Mouse (Mus musculus) midbrain, embryonic 16.5 days (tissue): ENCODE results near the gene Cfap97d1. TPM values are rescaled to one million over a fixed set of nuclear protein-coding genes. Genes with fewer than 3 reads are reported as not detected.
A peak's percentile ranks its signal among the peaks of the same experiment; 100 is the strongest.

Experiments
- ATAC-seq: fragments of 200-750 bp; cut with Nextera tagmentation; 2 replicates; pipeline ENCODE4 v1.8.0; 2017; ENCODE audit warnings: moderate TSS enrichment
- H3K27ac ChIP-seq: fragments of 300-500 bp; sonication (generic); 2 replicates; pipeline ENCODE4 v1.5.1; 2014; ENCODE audit warnings: mild to moderate bottlenecking, low read length, mixed read lengths
- H3K27me3 ChIP-seq: fragments of 300-500 bp; sonication (generic); 2 replicates; pipeline ENCODE4 v1.6.1; 2014; ENCODE audit warnings: low read depth, low read length, mixed read lengths; ENCODE audit not compliant: control insufficient read depth, insufficient read depth
- H3K36me3 ChIP-seq: fragments of 300-500 bp; sonication (generic); 2 replicates; pipeline ENCODE4 v1.6.1; 2014; ENCODE audit warnings: mild to moderate bottlenecking, low read length, moderate library complexity, mixed read lengths; ENCODE audit not compliant: control insufficient read depth, insufficient read depth
- H3K4me1 ChIP-seq: fragments of 300-500 bp; sonication (generic); 2 replicates; pipeline ENCODE4 v1.6.1; 2014; ENCODE audit warnings: mild to moderate bottlenecking, low read length, mixed read lengths; ENCODE audit not compliant: control insufficient read depth, insufficient read depth
- H3K4me2 ChIP-seq: fragments of 300-500 bp; sonication (generic); 2 replicates; pipeline ENCODE4 v1.6.1; 2014; ENCODE audit warnings: mild to moderate bottlenecking, low read length, mixed read lengths
- H3K4me3 ChIP-seq: fragments of 300-500 bp; sonication (generic); 2 replicates; pipeline ENCODE4 v1.5.1; 2014; ENCODE audit warnings: low read depth, mild to moderate bottlenecking, low read length, moderate library complexity, mixed read lengths
- H3K9ac ChIP-seq: fragments of 300-500 bp; sonication (generic); 2 replicates; pipeline ENCODE4 v1.6.1; 2014; ENCODE audit warnings: low read depth, low read length, mixed read lengths
- H3K9me3 ChIP-seq: fragments of 300-500 bp; sonication (generic); replicated peaks from 2 replicates; pipeline ENCODE4 v1.6.1; 2014; ENCODE audit warnings: mild to moderate bottlenecking, low read length, mixed read lengths; ENCODE audit not compliant: control insufficient read depth, poor library complexity, severe bottlenecking
- WGBS: fragments of 180-500 bp; shearing (Covaris S2); extraction: QIAGEN DNeasy Blood & Tissue Kit; methylation state at CpG from one replicate; pipeline ENCODE4 v1.1.7; 2014; 5-methylcytosine and 5-hydroxymethylcytosine counted together
- polyA plus RNA-seq: library from polyadenylated mRNA; unstranded; fragments of >200 nt; fragmentation: Nextera tagmentation; extraction: Ambion mirVana; gene quantifications from 2 replicates; pipeline ENCODE4 v1.2.1, GENCODE M21; 2015

Cfap97d1 gene
- polyA plus RNA-seq, 1 experiment from 2014 or later = not detected

DNA sequence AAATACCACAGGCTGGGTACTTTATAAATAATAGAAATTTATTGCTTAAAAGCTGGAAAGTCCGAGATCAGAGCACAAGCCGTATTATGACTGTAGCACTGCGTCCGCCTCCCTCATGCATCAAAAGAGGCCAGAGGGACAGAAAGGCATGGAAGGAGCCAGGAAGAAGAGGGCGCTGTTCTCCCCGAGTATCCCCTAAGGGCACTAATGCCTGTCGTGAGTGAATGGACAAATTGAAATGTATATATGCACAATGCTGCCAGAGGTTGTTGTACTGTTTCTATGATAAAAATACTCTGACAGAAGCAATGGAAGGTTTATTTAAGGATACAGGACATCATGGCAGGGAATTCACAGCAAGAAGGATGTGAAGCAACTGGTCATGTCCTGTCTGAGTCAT lies 45.9 kb downstream of the Cfap97d1 start:
- H3K4me3 ChIP-seq = no peak overlapping the region
- 25% methylated on average over 7 of the region's 7 CpGs for WGBS
- no peak overlapping the region for H3K4me2 ChIP-seq
- no peak for ATAC-seq
- H3K4me1 ChIP-seq = peaks cover 20% of the 10 kb centered on the region
- H3K9ac ChIP-seq = no peak overlapping the region
- no peak overlapping the region for H3K27ac ChIP-seq
- H3K9me3 ChIP-seq = no peaks in the 10 kb centered on the region
- no peaks in the 10 kb centered on the region for H3K36me3 ChIP-seq
- H3K27me3 ChIP-seq = no peaks in the 10 kb centered on the region

- H3K27ac ChIP-seq = no peak overlapping the region
- no peaks in the 10 kb centered on the region for H3K36me3 ChIP-seq
- H3K27me3 ChIP-seq = no peaks in the 10 kb centered on the region
- H3K9ac ChIP-seq = no peak overlapping the region
- H3K9me3 ChIP-seq = no peaks in the 10 kb centered on the region
- H3K4me3 ChIP-seq = no peak overlapping the region
- peaks cover 10% of the 10 kb centered on the region for H3K4me1 ChIP-seq
- H3K4me2 ChIP-seq = no peak overlapping the region
- 78% methylated on average over 7 of the region's 7 CpGs for WGBS
- ATAC-seq = no peak
These were observed 47.1 kb downstream of the Cfap97d1 start for GRCm38 (mm10) chr11:102031149-102031548.

DNA sequence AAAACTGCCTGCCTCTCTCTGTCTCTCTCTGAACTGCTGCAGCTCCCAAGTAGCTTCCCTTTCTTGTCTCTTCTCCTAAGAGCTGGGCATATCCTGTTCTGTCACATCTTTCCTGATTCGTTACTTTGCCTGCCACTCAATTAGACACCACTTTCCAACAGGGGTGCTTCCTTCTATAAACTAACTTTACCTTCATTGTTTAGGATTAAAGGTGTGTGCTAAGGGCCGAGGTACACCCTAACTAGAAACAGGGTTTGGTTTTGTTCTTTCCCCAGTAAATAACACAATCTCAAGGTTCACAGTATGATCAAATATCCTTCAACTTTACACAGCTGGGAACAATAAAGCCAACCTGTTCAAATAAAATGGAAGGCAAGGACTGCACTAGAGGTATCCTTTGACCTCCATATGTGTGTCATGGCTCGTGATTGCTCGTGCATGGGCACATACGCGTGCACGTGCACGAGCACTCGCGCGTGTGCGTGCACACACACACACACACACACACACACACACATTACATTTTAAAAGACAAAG lies 49.0 kb downstream of the Cfap97d1 start:
- H3K27me3 ChIP-seq = no peaks in the 10 kb centered on the region
- H3K4me2 ChIP-seq = no peak overlapping the region
- H3K4me3 ChIP-seq = no peak overlapping the region
- 95% methylated on average over 12 of the region's 12 CpGs for WGBS
- no peaks in the 10 kb centered on the region for H3K36me3 ChIP-seq
- no peak overlapping the region for H3K27ac ChIP-seq
- no peak overlapping the region for H3K9ac ChIP-seq
- H3K4me1 ChIP-seq = peaks cover 6% of the 10 kb centered on the region
- H3K9me3 ChIP-seq = no peaks in the 10 kb centered on the region
- ATAC-seq = no peak

- Histone ChIP-seq H3K9me3 (no peaks in the 10 kb centered on the region), H3K9ac (no peak overlapping the region), H3K27ac (no peak overlapping the region), H3K4me1 (0 out of 2 replicates have a peak, but pooled peaks cover 2% of the 10 kb centered on the region), H3K27me3 (no peaks in the 10 kb centered on the region), H3K36me3 (no peaks in the 10 kb centered on the region), H3K4me2 (no peak overlapping the region), H3K4me3 (no peak overlapping the region)
- 46% methylated on average over 8 of the region's 8 CpGs for WGBS
- no peak for ATAC-seq
These were observed 50.8 kb downstream of the Cfap97d1 start for GRCm38 (mm10) chr11:102034887-102035286.

- Histone ChIP-seq H3K36me3 (no peaks in the 10 kb centered on the region), H3K9ac (no peak overlapping the region), H3K27ac (no peak overlapping the region), H3K4me2 (no peak overlapping the region), H3K9me3 (no peaks in the 10 kb centered on the region), H3K27me3 (no peaks in the 10 kb centered on the region), H3K4me3 (no peak overlapping the region), H3K4me1 (0 out of 2 replicates have a peak, but pooled peaks cover 2% of the 10 kb centered on the region)
- ATAC-seq = no peak
- WGBS = 75% methylated on average over 5 of the region's 5 CpGs
These were observed 51.4 kb downstream of the Cfap97d1 start for GRCm38 (mm10) chr11:102035456-102035960.

DNA sequence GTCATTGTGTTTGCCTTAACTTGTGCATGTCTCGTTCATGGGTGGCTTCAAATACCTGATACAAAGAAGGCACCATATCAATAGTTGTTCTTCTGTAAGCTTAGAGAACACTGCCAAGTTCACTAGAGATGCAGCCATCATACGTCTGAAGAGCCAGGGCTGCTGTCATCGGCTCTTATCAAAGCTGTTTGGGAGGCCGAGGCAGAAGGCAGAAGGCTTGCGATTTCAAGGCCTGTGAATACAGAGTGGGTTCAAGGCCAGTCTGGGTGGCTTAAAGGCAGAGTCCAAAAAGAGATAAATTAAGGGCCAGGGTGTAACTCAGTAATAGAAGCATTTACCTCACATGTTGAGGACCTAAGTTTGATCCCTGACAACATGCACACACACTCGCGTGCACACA lies 52.3 kb downstream of the Cfap97d1 start:
- Histone ChIP-seq H3K27me3 (no peaks in the 10 kb centered on the region), H3K9me3 (no peaks in the 10 kb centered on the region), H3K27ac (no peak overlapping the region), H3K4me1 (0 out of 2 replicates have a peak, but pooled peaks cover 2% of the 10 kb centered on the region), H3K9ac (no peak overlapping the region), H3K4me3 (no peak overlapping the region), H3K4me2 (no peak overlapping the region), H3K36me3 (no peaks in the 10 kb centered on the region)
- ATAC-seq = no peak
- 84% methylated on average over 7 of the region's 7 CpGs for WGBS

GRCm38 (mm10) chr11:102037789-102038188 lies 53.7 kb downstream of the Cfap97d1 start:
- WGBS = 79% methylated on average over 6 of the region's 6 CpGs
- H3K9ac ChIP-seq = no peak overlapping the region
- H3K4me2 ChIP-seq = no peak overlapping the region
- no peaks in the 10 kb centered on the region for H3K27me3 ChIP-seq
- no peaks in the 10 kb centered on the region for H3K9me3 ChIP-seq
- no peak overlapping the region for H3K4me3 ChIP-seq
- H3K36me3 ChIP-seq = no peaks in the 10 kb centered on the region
- ATAC-seq = no peak
- H3K27ac ChIP-seq = no peak overlapping the region
- H3K4me1 ChIP-seq = 0 out of 2 replicates have a peak, but pooled peaks cover 2% of the 10 kb centered on the region

- H3K27me3 ChIP-seq = no peaks in the 10 kb centered on the region
- H3K9me3 ChIP-seq = no peaks in the 10 kb centered on the region
- no peak overlapping the region for H3K27ac ChIP-seq
- H3K4me1 ChIP-seq = 0 out of 2 replicates have a peak, but pooled peaks cover 2% of the 10 kb centered on the region
- H3K4me3 ChIP-seq = no peak overlapping the region
- H3K36me3 ChIP-seq = no peaks in the 10 kb centered on the region
- no peak overlapping the region for H3K4me2 ChIP-seq
- WGBS = 60% methylated on average over 13 of the region's 13 CpGs
- no peak for ATAC-seq
- no peak overlapping the region for H3K9ac ChIP-seq
These were observed 55.5 kb downstream of the Cfap97d1 start for GRCm38 (mm10) chr11:102039487-102040137.

DNA sequence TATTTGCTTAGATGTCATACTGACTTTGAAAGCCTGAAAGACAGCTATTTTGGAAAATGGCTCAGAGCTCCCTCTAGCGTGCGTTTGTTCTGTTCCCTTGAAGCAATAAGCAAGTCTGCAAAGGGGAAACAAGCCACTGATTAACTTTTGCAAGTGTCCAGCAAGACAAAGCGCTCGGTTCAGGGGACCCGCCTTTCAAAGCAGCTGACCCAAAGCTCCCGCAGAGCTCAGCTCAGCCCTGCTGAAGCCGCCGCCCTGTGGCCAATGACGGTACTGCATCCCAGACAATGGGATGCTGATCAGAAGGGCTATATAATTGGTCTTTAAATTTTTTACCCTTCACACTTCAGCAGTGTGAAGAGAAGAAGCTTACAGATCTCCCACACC lies 56.1 kb downstream of the Cfap97d1 start:
- H3K27me3 ChIP-seq = no peaks in the 10 kb centered on the region
- peak overlapping the region; percentile 20; the same call in 1 of the 2 replicates for H3K4me2 ChIP-seq
- H3K9me3 ChIP-seq = peaks cover 1% of the 10 kb centered on the region; the same call in 1 of the 2 replicates
- WGBS = under 1% methylated on average over 9 of the region's 9 CpGs
- H3K4me3 ChIP-seq = no peak overlapping the region
- no peaks in the 10 kb centered on the region for H3K4me1 ChIP-seq
- peak; percentile 48; the same call in 1 of the 2 replicates for ATAC-seq
- H3K27ac ChIP-seq = no peak overlapping the region
- H3K36me3 ChIP-seq = no peaks in the 10 kb centered on the region
- H3K9ac ChIP-seq = no peak overlapping the region
